Mouse (Mus musculus) kidney, adult 8-10 months (tissue): ENCODE data around the gene Zer1.

Experiments
- DNase-seq, 2 experiments: peaks; one replicate each; pipeline ENCODE4 v3.0.0; 2022

Zer1 gene

GRCm38 (mm10) chr2:30123729-30124471 is 485 bp downstream of the Zer1 start:
- peak in 1 of 2 experiments; percentile 15 for DNase-seq

GRCm38 (mm10) chr2:30122766-30123165 is 1.6 kb downstream of the Zer1 start:
- no peak for DNase-seq

- peak; percentile 47 to 68 for DNase-seq
Measured at GRCm38 (mm10) chr2:30120269-30120668, 4.1 kb downstream of the Zer1 start.

- DNase-seq: no peak
Measured at GRCm38 (mm10) chr2:30119641-30120051, 4.7 kb downstream of the Zer1 start.

GRCm38 (mm10) chr2:30112564-30112963 is 11.8 kb downstream of the Zer1 start:
- no peak for DNase-seq

- DNase-seq: no peak
Measured at GRCm38 (mm10) chr2:30111500-30111899, 12.9 kb downstream of the Zer1 start.

- DNase-seq: no peak
Measured at GRCm38 (mm10) chr2:30108260-30108659, 16.1 kb downstream of the Zer1 start.

GRCm38 (mm10) chr2:30107646-30108045 is 16.7 kb downstream of the Zer1 start:
- DNase-seq: no peak

- DNase-seq: peak in 1 of 2 experiments; percentile 66
Measured at GRCm38 (mm10) chr2:30106364-30106763, 18.0 kb downstream of the Zer1 start.

- no peak for DNase-seq
Measured at GRCm38 (mm10) chr2:30100214-30100613, 24.2 kb downstream of the Zer1 start.

- peak; percentile 42 to 65 for DNase-seq
Measured at GRCm38 (mm10) chr2:30095882-30096527, 28.4 kb downstream of the Zer1 start.

- no peak for DNase-seq
Measured at GRCm38 (mm10) chr2:30094208-30094588, 30.2 kb downstream of the Zer1 start.

GRCm38 (mm10) chr2:30093471-30094207 is 30.7 kb downstream of the Zer1 start, which contains the start of gene Zdhhc12:
Zdhhc12 (minus strand) TSS chr2:30093648.
- DNase-seq: peak; percentile 98

- no peak for DNase-seq
Measured at GRCm38 (mm10) chr2:30092280-30092918, 32.0 kb downstream of the Zer1 start.

GRCm38 (mm10) chr2:30091521-30091920 is 32.9 kb downstream of the Zer1 start:
- no peak for DNase-seq

GRCm38 (mm10) chr2:30087310-30087709 is 37.1 kb downstream of the Zer1 start:
- no peak for DNase-seq

- DNase-seq: no peak
Measured at GRCm38 (mm10) chr2:30084632-30085031, 39.8 kb downstream of the Zer1 start.

GRCm38 (mm10) chr2:30084113-30084512 is 40.3 kb downstream of the Zer1 start:
- no peak for DNase-seq

GRCm38 (mm10) chr2:30080181-30080800 is 44.1 kb downstream of the Zer1 start:
- DNase-seq: no peak

GRCm38 (mm10) chr2:30078760-30079159 is 45.6 kb downstream of the Zer1 start:
- DNase-seq: no peak

GRCm38 (mm10) chr2:30078349-30078712 is 46.1 kb downstream of the Zer1 start:
- DNase-seq: no peak

- DNase-seq: peak; percentile 72 to 83
Measured at GRCm38 (mm10) chr2:30077502-30078348, 46.7 kb downstream of the Zer1 start, which contains the start of gene Pkn3. Pkn3 (plus strand) TSS chr2:30077684.
